Mouse (Mus musculus): ENCODE data around the gene Atp1a1. TPM values are rescaled to one million over a fixed set of nuclear protein-coding genes. Genes with fewer than 3 reads are reported as not detected.

Gene Atp1a1
- polyA plus RNA-seq, 1 experiment, result 73.9 TPM

DNA sequence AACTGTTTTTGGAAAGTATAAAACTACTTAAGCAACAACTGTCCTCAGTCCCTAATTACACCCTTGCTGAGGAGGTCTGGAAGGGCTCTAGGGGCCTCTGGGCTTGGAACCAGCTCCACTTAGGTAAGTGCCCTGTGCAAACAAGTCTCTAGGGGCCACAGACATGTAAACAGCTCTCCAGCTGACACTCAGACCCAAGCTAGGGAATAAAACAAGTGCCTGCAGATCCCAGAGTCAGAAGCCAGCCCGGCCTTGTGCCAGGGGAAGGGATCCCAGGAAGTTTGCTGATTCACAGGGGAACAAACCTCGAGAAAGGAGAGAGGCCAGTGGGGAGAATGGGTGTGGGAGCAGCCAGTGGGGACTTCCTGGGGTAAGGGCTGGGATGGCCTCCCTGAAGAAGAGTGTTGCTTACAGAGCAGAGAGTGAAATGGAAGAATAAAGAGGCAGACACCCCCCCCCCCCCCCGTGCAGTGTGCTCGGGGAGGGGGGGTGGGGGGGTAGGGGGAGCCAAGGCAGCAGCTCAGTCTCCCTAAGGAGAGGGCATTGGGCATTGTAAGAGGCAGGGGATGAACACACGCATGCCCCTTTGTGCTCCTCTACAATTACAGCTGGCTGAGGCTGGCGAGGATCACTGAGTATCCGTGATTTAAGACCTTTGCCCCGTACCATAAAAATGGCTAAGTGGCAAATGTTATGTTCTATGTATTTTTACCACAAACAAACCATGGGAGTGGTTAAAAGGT, 76.2 kb downstream of the Atp1a1 start:
- no peak overlapping the region for H3K27ac ChIP-seq (ENCODE audit: control insufficient read depth, insufficient read depth, low read depth, low read length, poor library complexity)
- TF ChIP-seq CTCF (IDR thresholded peaks at IDR 0.05; ENCODE audit: control insufficient read depth, insufficient read depth, low read length) (no peak), POLR2A (IDR thresholded peaks at IDR 0.05; ENCODE audit: borderline replicate concordance, control insufficient read depth, low read depth, low read length) (no peak)
- WGBS, result 62% methylated on average over 8 of the region's 8 CpGs
- no peaks in the 10 kb centered on the region for H3K4me1 ChIP-seq (ENCODE audit: control insufficient read depth, insufficient read depth, low read length)
- no peak overlapping the region for H3K4me3 ChIP-seq (replicated peaks; ENCODE audit: control insufficient read depth, low read depth, low read length)

DNA sequence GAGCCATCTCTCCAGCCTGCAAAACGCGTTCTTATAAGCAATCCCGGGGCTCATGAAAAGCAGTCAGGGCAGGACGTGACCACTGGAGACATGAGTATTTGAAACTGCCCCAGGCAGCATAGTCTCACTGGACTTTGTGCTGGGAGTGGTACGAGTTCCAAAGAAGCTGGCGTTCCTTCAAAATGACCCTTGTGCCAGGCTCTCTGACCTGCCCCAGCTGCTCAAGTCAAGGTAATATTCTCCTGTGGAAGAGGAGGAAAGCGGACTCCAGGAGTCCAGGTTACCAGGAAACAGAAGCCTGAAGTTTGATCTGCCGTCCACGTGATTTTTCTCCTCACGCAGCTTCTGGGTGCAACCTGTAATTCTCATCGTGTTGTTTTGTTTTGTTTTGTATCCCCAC, 77.9 kb downstream of the Atp1a1 start:
- Histone ChIP-seq H3K4me3 (replicated peaks; ENCODE audit: control insufficient read depth, low read depth, low read length) (no peak overlapping the region), H3K27ac (ENCODE audit: control insufficient read depth, insufficient read depth, low read depth, low read length, poor library complexity) (no peak overlapping the region), H3K4me1 (ENCODE audit: control insufficient read depth, insufficient read depth, low read length) (no peaks in the 10 kb centered on the region; the same call in 1 of the 2 replicates)
- WGBS, result 85% methylated on average over 11 of the region's 11 CpGs
- TF ChIP-seq POLR2A (IDR thresholded peaks at IDR 0.05; ENCODE audit: borderline replicate concordance, control insufficient read depth, low read depth, low read length) (no peak), CTCF (IDR thresholded peaks at IDR 0.05; ENCODE audit: control insufficient read depth, insufficient read depth, low read length) (no peak)

Other genes with a start within 250 kb of the Atp1a1 start
- gene Igsf3, start 227.6 kb downstream of the Atp1a1 start, polyA plus RNA-seq (2011; ENCODE audit: insufficient read depth, insufficient read length, low replicate concordance, missing spikeins), result 3.6 and 6.3 TPM in 2 replicates
- gene Mab21l3, start 244.3 kb upstream of the Atp1a1 start, polyA plus RNA-seq (2011; ENCODE audit: insufficient read depth, insufficient read length, low replicate concordance, missing spikeins), result not detected in 2 replicates

All from bone marrow, adult 2 months (tissue).